Mouse (Mus musculus): ENCODE results near the gene Wnt10b. TPM values are rescaled to one million over a fixed set of nuclear protein-coding genes. Genes with fewer than 3 reads are reported as not detected.
A peak's percentile ranks its signal among the peaks of the same experiment; 100 is the strongest.
"Not testable (repeated sequence)": the region's sequence is repeated elsewhere in the genome, so short reads cannot be mapped to it uniquely, and the experiment has no call there.

Gene Wnt10b
- polyA plus RNA-seq, 2 experiments from 2014 or later, result 0.22 TPM; not detected in 1

GRCm38 (mm10) chr15:98772511-98773211 is 5.3 kb downstream of the Wnt10b start:
- ATAC-seq, result peak; percentile 50

GRCm38 (mm10) chr15:98771813-98772425 is 6.0 kb downstream of the Wnt10b start:
- ATAC-seq, result peak; percentile 13

- ATAC-seq, result no peak
Measured at GRCm38 (mm10) chr15:98768259-98768658, 9.7 kb downstream of the Wnt10b start.

- ATAC-seq, result no peak
Measured at GRCm38 (mm10) chr15:98765929-98766328, 12.0 kb downstream of the Wnt10b start.

- ATAC-seq, result peak; percentile 97
Measured at GRCm38 (mm10) chr15:98762670-98763529, 15.1 kb downstream of the Wnt10b start, which contains the start of gene Arf3. TSS of gene Arf3 (minus strand) at chr15:98763214.

- ATAC-seq, result no peak
Measured at GRCm38 (mm10) chr15:98762201-98762621, 15.7 kb downstream of the Wnt10b start.

GRCm38 (mm10) chr15:98754125-98754524 is 23.8 kb downstream of the Wnt10b start:
- no peak for ATAC-seq

GRCm38 (mm10) chr15:98753021-98753423 is 24.9 kb downstream of the Wnt10b start:
- no peak for ATAC-seq

- no peak for ATAC-seq
Measured at GRCm38 (mm10) chr15:98749093-98749492, 28.9 kb downstream of the Wnt10b start.

GRCm38 (mm10) chr15:98747296-98747695 is 30.7 kb downstream of the Wnt10b start:
- ATAC-seq, result no peak

GRCm38 (mm10) chr15:98746344-98746965 is 31.5 kb downstream of the Wnt10b start:
- no peak for ATAC-seq

- not testable (repeated sequence) for ATAC-seq
Measured at GRCm38 (mm10) chr15:98743863-98744262, 34.1 kb downstream of the Wnt10b start.

- no peak for ATAC-seq
Measured at GRCm38 (mm10) chr15:98742766-98743428, 35.1 kb downstream of the Wnt10b start.

- ATAC-seq, result no peak
Measured at GRCm38 (mm10) chr15:98740219-98740618, 37.7 kb downstream of the Wnt10b start.

GRCm38 (mm10) chr15:98738796-98739195 is 39.2 kb downstream of the Wnt10b start:
- no peak for ATAC-seq

GRCm38 (mm10) chr15:98737881-98738280 is 40.1 kb downstream of the Wnt10b start:
- no peak for ATAC-seq

- ATAC-seq, result no peak
Measured at GRCm38 (mm10) chr15:98736521-98736920, 41.4 kb downstream of the Wnt10b start.

- no peak for ATAC-seq
Measured at GRCm38 (mm10) chr15:98733976-98734566, 43.9 kb downstream of the Wnt10b start.

- ATAC-seq, result no peak
Measured at GRCm38 (mm10) chr15:98733370-98733769, 44.6 kb downstream of the Wnt10b start.

GRCm38 (mm10) chr15:98732006-98732531 is 45.9 kb downstream of the Wnt10b start:
- no peak for ATAC-seq

- no peak for ATAC-seq
Measured at GRCm38 (mm10) chr15:98730790-98731189, 47.2 kb downstream of the Wnt10b start.

All from activated CD4-positive, CD25-positive, alpha-beta regulatory T cell, adult 4 months (primary cell).